Mouse (Mus musculus): ENCODE measurements at regions not wholly inside any gene's neighbourhood (a gene's known extent, or its start where the extent isn't known, plus 50 kb on each side); places are given as distances from the start of the nearest gene placed in this dataset.

DNA sequence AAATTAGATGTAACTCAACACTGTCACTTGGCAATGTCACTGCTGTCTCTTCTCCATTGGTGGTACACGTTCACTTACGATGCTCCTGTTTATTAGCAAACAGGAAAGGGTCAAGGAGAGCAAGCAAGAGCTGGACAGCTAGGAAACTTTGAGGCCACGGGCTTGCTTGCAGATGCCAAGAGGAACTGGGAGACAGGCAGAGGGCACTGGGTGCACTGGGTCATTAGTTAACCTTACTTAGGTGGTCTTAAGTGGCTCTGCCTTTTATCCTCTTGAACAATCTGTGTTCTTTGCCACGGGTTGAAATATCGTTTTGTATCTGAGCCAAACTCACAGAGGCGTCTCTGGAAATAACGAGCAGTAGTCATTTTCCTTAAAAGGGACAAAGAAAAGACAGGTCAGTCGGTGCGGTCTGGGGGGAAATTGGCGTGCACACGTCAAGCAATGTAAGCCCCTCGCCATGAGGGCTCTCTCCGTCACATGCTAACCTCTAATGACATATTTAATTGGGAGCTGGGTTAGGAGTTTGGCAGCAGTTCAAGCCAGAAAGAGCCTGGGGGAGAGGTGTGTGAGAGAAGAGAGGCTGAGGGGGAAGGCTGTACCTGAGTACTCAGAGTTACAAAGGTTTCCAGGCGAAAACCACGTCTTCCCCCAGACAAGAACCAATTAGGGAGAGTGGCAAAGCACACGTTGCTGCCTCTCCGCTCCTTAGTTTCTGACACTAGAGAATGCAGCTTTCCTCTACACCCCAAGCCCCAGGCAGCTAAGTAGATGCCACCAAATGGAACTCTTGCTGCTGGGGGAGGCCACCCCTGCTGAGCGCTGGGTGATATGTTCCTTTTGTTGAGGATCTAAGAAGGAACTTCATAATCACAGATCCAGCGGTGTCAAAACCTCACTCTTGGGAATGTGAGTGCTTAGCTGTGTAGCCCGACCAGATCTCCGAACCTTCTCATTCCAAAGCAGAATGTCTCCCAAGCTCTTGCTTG lies 140.0 kb upstream of the Tut7 start:
- no peak for DNase-seq (ENCODE audit: low spot score in 2 of 2)

DNA sequence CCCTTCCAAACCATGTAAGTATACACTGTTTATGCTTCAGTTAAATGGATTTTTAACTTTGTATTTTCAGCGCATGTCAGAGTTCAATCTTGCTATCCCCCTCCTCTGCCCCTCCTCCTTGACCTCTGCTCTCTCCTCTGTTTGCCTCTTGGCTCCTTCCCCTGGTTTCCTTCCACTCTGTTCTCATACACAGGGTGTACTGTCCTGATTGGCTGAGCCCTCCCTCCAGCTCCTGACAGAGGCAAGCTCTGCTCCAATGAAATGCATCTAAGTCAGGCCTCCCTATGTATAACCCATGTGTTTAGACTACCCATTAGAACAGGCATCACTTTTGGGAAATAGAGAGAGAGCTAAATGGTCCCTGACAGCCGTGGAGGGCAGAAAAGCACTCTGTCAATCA lies 133.5 kb upstream of the Tut7 start:
- no peak for DNase-seq (ENCODE audit: low spot score in 2 of 2)

- no peak for DNase-seq (ENCODE audit: low spot score in 2 of 2)
These were observed 129.9 kb upstream of the Tut7 start for GRCm38 (mm10) chr13:59952809-59953208.

GRCm38 (mm10) chr13:59952116-59952515 lies 129.2 kb upstream of the Tut7 start:
- no peak for DNase-seq (ENCODE audit: low spot score in 2 of 2)

DNA sequence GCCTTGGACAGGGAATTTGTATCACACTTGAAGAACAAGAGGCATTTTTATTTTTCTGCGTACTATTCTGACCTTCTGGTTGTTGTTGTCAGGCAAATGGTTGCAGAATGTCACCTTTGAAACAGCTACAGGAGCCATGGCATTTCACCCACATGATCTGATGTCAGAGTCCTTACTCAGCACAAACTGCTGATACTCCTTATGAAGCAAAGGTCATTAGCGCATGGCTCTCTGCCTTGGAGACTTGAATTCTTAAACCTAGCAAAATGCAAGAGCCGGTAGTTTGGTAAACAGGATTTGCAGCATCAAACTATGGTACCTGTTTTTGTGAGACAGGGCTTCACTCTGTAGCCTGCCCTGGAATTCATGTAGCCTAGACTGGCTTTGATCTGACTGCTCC lies 127.3 kb upstream of the Tut7 start:
- DNase-seq (ENCODE audit: low spot score in 2 of 2), result no peak

GRCm38 (mm10) chr13:59949471-59949870 lies 126.5 kb upstream of the Tut7 start:
- no peak for DNase-seq (ENCODE audit: low spot score in 2 of 2)

DNA sequence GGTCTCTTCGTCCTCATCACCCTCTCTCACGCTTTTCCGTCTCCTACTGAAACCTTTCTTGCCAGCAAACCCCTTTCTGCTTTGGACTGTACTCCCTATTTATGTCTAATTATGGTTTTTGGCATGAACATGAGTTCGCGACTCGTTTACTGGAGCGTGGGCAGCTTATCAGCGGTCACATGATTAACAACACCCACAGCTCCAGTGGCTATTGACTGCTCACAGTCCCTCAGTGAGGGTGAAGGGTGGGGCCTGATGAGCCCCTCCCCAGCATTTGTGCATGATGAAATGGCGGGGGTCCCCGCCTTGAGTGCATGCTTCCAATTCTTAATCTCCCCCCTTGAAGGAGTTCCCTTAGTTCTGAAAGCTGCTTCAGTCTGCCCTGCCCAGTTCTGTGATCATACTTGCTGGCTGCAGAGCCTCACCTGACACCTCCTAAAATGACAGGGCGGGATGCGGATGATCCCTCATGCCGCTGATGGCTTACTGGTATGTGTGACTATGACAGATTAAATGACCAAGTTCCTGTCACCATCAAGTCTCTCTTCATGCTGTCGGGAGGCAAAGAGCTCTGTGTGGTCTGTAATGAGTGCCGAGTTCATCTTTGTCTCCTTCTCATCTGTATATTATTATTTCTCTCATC lies 125.7 kb upstream of the Tut7 start:
- no peak for DNase-seq (ENCODE audit: low spot score in 2 of 2)

DNA sequence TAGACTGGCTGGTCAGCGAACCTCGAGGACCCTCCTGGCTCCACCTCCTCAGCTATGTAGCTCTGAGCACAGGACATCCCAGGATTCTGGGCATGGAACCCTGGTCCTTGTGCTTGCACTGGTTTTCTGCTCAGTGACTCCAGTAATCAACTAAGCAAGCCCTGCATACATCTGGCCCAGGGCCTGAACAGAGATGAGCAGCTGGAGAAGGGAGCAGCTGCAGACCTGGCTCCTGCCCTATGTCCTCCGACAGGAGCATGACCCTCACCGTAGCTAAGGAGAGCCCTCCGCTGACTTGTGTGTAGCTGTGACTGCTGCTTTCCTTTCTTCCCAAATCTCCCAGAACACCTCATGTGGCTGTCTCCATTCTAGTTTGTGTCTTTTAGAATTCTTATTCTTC lies 124.5 kb upstream of the Tut7 start:
- no peak for DNase-seq (ENCODE audit: low spot score in 2 of 2)

- DNase-seq (ENCODE audit: low spot score in 2 of 2), result no peak
These were observed 123.6 kb upstream of the Tut7 start for GRCm38 (mm10) chr13:59946509-59946908.

DNA sequence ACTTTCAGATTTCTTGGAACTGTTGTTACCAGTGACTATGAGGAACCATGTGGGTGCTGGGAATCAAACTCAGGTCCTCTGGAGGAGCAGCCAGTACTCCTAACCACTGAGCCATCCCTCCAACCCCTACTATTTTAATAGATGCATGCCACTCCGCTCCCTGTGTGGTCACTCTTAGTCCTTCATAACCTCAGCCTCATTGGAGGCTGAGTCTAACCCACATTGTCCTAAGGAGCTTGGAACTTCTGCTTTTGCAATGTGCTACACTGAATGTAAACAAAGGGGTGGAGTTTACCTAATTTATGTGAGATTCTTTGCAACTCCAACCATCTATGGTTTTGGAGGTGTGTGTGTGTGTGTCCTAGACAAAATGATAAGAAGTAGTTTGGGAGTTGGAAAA lies 122.7 kb upstream of the Tut7 start:
- no peak for DNase-seq (ENCODE audit: low spot score in 2 of 2)

- no peak for DNase-seq (ENCODE audit: low spot score in 2 of 2)
These were observed 120.7 kb upstream of the Tut7 start for GRCm38 (mm10) chr13:59943602-59944140.

DNA sequence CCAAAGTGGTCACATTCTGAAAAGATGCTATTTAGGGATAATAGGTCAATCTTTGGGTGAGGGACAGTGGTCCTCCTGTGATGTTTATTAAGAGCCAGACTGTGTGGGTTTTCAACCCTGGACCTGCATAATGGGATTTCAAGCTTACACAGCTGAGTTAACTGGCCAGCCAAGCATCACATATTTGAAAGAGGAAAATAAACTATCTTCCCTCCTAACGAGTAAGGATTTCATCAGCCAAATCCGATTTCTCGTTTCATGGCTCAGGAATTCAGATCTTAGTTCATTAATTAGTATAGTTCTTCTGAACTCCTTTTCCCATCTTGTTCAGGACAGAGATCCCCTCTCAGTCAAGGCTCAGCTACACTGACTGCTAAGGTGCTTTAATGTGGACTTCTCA lies 120.1 kb upstream of the Tut7 start:
- no peak for DNase-seq (ENCODE audit: low spot score in 2 of 2)

DNA sequence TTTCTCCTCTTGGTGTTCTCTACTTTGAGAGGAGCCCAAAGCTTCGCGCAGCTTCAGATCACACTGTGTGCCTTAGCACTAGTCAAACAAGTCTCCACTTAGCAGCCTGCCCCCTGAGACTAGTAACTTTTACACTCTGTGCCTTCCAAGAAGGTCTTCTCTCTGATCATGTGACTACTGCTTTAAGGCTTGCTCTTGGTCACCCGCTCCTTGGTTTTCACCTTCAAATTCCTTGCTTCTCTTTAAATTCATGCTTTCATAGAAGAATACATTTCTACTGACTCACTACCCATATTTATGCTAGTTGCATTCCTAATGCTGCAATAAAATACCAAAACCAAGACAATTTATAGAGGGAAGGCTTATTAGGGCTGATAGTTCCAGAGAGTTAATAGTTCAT lies 118.6 kb upstream of the Tut7 start:
- no peak for DNase-seq (ENCODE audit: low spot score in 2 of 2)

- no peak for DNase-seq (ENCODE audit: low spot score in 2 of 2)
These were observed 117.7 kb upstream of the Tut7 start for GRCm38 (mm10) chr13:59940414-59941205.

DNA sequence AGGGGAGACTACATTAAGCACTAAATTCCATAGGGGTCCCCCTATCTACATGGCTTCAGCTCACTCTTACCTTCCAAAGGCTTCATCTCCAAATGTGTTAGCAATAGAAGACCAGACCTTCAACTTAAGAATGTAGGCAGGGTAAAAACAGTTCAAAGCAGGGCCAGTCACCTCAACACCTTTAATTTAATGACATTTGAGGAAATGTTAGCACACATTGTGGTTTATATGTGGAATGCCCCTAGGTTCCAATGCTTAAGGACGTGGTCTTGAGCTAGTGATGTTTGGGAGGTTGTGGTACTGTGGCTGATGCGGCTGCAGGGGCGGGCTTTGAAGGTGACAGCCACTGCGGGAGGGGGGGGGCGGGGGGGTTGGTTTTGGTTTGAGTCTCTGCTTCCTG lies 116.9 kb upstream of the Tut7 start:
- no peak for DNase-seq (ENCODE audit: low spot score in 2 of 2)

- DNase-seq (ENCODE audit: low spot score in 2 of 2), result no peak
These were observed 114.2 kb upstream of the Tut7 start for GRCm38 (mm10) chr13:59937147-59937546.

- no peak for DNase-seq (ENCODE audit: low spot score in 2 of 2)
These were observed 111.6 kb upstream of the Tut7 start for GRCm38 (mm10) chr13:59934556-59934955.

DNA sequence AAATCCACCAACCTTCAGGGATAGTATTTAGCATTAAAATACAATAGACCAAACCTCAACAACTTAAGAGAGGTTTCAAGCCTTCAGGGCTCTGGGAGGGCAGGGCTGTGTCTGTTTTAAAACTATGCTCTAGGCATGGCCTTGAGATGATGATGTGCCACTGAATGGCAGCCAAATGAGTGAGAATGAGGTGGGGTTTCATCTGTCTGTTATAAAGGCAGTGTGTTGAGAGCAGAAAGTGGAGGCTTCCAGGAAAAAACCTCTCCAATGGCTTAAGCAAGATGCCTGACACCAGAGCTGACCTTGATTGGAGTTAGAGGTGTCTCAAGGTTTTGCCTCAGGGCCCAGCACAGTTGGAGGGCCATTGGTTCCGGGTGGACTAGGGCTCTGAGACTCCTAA lies 111.1 kb upstream of the Tut7 start:
- DNase-seq (ENCODE audit: low spot score in 2 of 2), result no peak

DNA sequence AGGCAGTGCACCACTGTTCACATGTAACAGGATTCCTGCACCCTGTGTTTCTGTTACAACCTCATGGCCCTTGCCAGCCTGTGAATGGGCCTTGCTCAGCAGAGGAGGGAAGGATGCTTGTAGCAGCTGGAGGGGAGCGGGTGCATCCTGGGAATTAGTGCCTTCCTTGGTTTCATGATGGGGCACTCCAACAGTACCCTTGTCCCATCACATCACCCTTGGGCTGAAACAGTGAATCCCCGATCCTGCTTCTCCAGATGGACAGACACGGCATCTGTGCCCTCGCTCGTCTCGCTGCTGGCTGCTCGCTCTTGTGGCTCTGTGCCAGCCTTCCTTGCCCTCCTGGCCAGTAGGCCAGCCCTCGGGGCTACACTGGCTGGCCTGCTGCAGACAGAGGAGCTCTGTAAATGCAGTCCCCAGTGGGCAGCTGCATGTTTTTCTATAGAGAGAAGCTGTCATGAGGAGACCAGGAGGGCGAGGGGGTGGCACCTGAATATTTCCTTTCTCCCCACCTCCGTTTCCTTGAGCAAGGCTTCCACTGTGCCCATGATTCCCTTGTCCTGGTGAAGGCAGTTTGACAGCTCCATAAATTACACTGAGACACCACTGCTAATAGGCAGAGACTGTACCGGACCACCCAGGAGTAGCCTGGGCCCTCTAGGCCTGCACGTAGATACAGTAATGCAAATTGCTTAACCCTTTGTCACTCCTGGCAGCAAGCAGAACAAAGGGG lies 104.6 kb upstream of the Tut7 start:
- DNase-seq (ENCODE audit: low spot score in 2 of 2), result no peak

- DNase-seq (ENCODE audit: low spot score in 2 of 2), result no peak
These were observed 103.0 kb upstream of the Tut7 start for GRCm38 (mm10) chr13:59925845-59926481.

DNA sequence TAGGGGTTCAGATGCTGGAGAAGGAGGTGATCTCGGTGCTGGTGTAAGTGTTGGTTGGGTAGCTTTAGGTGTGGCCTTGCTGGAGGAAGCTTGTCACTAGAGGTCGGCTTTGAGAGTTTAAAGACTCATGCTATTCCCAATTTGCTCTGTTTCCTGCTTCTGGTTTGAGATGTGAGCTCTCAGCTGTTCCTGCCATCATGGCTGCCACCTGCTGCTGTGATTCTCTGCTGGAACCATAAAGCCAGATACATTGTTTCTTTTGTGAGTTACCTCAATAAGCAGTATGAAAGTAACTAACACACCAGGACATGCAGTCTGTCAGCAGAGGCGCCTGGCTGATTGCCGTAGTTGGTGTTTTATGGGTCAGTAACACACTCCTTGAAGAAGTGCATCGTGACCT lies 94.2 kb upstream of the Tut7 start:
- no peak for DNase-seq (ENCODE audit: low spot score in 2 of 2)

All from frontal cortex, postnatal 25 days (tissue).